Mouse (Mus musculus): ENCODE measurements at regions not wholly inside any gene's neighbourhood (a gene's known extent, or its start where the extent isn't known, plus 50 kb on each side); places are given as distances from the start of the nearest gene placed in this dataset.
A peak's percentile ranks its signal among the peaks of the same experiment; 100 is the strongest.

- H3K27ac ChIP-seq (replicated peaks), result peak overlapping the region; percentile 19
- H3K27me3 ChIP-seq (replicated peaks; ENCODE audit: low read depth, poor library complexity, severe bottlenecking), result no peaks in the 10 kb centered on the region
- no peaks in the 10 kb centered on the region for H3K36me3 ChIP-seq (replicated peaks)
- peak; percentile 68 for DNase-seq (ENCODE audit: low spot score)
- WGBS, result 1% methylated on average over 4 of the region's 4 CpGs
- H3K9me3 ChIP-seq, result no peaks in the 10 kb centered on the region
- peaks cover 12% of the 10 kb centered on the region for H3K4me1 ChIP-seq
- no peak overlapping the region for H3K4me3 ChIP-seq
Observed at GRCm38 (mm10) chr14:105432670-105433069, 174.3 kb downstream of the Ndfip2 start.

DNA sequence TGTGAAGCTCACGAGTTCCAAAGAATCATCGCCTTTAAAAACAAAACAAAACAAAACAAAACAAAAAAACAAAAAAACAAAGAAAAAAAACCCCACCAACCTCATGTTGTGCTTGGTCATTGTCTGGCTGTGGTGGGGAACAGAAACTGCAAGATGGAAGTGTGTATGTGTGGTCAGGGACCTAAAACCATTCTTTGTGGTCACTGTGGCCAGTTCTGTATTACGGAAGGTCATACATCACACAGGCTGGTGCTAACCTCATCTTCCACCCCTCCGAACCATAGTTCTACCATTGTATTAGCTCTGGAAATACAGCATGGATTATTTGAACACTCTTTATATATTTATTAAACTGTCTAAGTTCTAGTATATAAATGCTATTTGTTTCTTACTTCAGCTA, 173.2 kb downstream of the Ndfip2 start:
- no peak for DNase-seq (ENCODE audit: low spot score)
- Histone ChIP-seq H3K27ac (replicated peaks) (no peak overlapping the region), H3K36me3 (replicated peaks) (no peaks in the 10 kb centered on the region), H3K27me3 (replicated peaks; ENCODE audit: low read depth, poor library complexity, severe bottlenecking) (peaks cover 2% of the 10 kb centered on the region), H3K4me3 (no peak overlapping the region), H3K9me3 (no peaks in the 10 kb centered on the region), H3K4me1 (peaks cover 23% of the 10 kb centered on the region)
- WGBS, result 91% methylated on average over 4 of the region's 4 CpGs

DNA sequence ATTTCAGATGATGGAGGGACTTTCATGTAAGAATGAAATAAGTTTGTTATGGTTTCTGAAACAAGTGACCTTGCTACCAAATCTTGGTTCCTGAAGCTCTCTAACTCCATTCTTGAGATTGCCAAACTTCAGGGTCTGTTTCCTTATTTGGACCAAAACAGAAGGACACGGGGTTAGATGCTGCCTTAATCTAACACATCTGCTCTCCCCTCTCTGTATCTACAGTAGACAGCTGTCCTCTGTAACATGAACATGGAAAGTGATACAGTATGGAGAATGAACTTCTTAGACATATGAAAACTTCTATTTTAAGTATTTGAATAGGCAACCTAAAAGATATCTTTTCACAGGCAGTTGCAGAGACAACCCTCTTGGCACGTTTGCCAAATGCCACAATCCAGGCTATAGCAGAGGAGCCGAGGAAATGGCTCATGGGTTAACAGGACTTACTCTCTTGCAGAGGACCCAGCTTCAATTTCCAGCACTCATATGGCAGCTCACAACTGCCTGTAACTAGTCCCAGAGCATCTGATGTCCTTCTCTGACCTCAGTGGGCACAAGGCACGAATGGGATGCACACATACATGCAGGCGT, 171.4 kb downstream of the Ndfip2 start:
- Histone ChIP-seq H3K4me3 (no peak overlapping the region), H3K36me3 (replicated peaks) (no peaks in the 10 kb centered on the region), H3K27me3 (replicated peaks; ENCODE audit: low read depth, poor library complexity, severe bottlenecking) (peaks cover 7% of the 10 kb centered on the region), H3K4me1 (peaks cover 25% of the 10 kb centered on the region), H3K9me3 (no peaks in the 10 kb centered on the region), H3K27ac (replicated peaks) (no peak overlapping the region)
- 77% methylated on average over 5 of the region's 5 CpGs for WGBS
- no peak for DNase-seq (ENCODE audit: low spot score)

- Histone ChIP-seq H3K27ac (replicated peaks) (peak overlapping the region; percentile 57), H3K4me3 (no peak overlapping the region), H3K4me1 (peaks cover 18% of the 10 kb centered on the region), H3K27me3 (replicated peaks; ENCODE audit: low read depth, poor library complexity, severe bottlenecking) (peaks cover 7% of the 10 kb centered on the region), H3K36me3 (replicated peaks) (no peaks in the 10 kb centered on the region), H3K9me3 (no peaks in the 10 kb centered on the region)
- DNase-seq (ENCODE audit: low spot score), result peak; percentile 27
- WGBS, result 43% methylated on average over 17 of the region's 17 CpGs
Observed at GRCm38 (mm10) chr14:105427474-105427901, 169.1 kb downstream of the Ndfip2 start.

DNA sequence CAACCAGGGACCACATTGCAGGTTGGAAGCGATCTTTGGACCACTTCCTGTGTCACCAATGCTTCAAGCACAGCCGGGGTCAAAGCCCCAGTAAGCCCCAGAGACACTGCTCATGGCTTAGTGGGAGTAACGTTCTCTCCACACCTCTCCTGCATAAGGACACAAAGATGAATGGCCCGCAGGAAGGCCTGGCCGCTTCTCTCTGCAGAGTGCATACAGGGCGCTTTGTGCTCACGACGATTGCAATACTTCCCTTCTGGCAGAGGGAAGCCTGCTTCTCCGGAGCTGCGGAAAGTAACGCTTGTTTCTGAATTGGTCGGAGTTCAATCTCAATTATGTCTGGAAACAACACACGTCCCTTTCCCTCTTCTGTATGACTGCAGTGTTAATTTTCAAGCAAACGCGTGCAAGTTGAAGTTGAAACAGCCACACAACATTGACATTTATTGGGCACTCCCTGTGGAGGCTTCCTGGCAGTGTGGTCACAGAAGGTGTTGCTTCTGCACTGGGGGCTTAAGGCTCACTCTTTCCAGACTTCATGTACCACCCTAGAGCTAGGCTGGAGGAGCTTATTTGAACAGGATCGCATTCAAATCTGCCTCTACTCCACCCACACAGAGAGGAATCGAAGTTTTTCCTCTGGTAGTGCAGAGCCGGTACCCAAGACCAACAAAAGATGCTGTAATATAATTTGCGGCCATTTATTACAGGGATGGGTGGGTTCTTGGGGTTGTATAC, 168.4 kb downstream of the Ndfip2 start:
- Histone ChIP-seq H3K27ac (replicated peaks) (no peak overlapping the region), H3K4me3 (no peak overlapping the region)
- WGBS, result 69% methylated on average over 19 of the region's 19 CpGs

DNA sequence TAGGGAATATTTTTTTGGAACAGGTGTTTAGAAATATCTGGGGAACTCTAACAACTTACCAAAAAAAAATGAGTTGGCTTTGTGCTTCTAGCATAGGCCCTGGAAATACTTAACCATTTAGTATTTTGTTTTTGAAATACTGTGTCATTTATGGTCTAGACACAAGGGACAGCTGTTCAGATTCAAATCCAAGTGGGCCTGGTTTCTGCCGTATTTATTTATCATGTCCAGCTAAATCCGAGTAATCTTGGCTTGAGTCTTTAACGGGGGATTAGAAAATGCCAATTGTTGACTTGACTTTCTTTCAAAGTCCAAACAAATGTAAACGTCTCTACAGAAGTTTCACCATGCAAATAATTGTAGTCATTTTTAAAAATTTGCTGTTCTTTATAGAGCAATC, 159.6 kb downstream of the Ndfip2 start:
- Histone ChIP-seq H3K9me3 (no peaks in the 10 kb centered on the region), H3K36me3 (replicated peaks) (no peaks in the 10 kb centered on the region), H3K4me1 (peaks cover 10% of the 10 kb centered on the region), H3K27me3 (replicated peaks; ENCODE audit: low read depth, poor library complexity, severe bottlenecking) (no peaks in the 10 kb centered on the region), H3K4me3 (no peak overlapping the region), H3K27ac (replicated peaks) (no peak overlapping the region)
- DNase-seq (ENCODE audit: low spot score), result no peak
- 67% methylated on average over 4 of the region's 4 CpGs for WGBS

More for the DNA sequence above, 168.4 kb downstream of the Ndfip2 start:
- peaks cover 7% of the 10 kb centered on the region for H3K27me3 ChIP-seq (replicated peaks; ENCODE audit: low read depth, poor library complexity, severe bottlenecking)
- no peaks in the 10 kb centered on the region for H3K9me3 ChIP-seq
- H3K36me3 ChIP-seq (replicated peaks), result no peaks in the 10 kb centered on the region
- peak; percentile 14 for DNase-seq (ENCODE audit: low spot score)
- peaks cover 15% of the 10 kb centered on the region for H3K4me1 ChIP-seq

DNA sequence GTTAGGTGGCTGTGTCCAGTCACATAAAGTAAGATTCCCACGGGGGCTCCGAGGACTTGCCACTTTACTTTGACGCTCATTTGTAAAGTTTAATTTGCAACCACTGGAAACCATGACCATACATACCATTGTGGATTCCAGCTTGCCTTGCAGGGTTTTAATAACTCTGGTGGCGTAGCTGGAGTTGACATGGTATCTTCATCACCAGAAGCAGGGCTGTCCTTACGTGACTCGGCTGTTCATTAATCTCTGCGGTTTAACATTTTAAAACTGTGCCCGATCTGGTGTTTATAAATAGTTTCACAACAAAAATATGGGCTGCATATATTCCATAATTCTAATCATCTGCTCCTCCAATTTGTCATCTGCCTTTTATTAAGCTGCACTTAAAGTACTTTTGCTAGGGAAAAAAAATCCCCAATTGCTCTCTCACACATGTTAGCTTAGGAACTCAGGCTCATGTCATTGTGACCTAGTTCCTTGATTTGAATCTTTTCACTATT, 159.1 kb downstream of the Ndfip2 start:
- Histone ChIP-seq H3K9me3 (no peaks in the 10 kb centered on the region), H3K4me1 (peaks cover 10% of the 10 kb centered on the region), H3K27ac (replicated peaks) (no peak overlapping the region), H3K27me3 (replicated peaks; ENCODE audit: low read depth, poor library complexity, severe bottlenecking) (no peaks in the 10 kb centered on the region), H3K4me3 (no peak overlapping the region), H3K36me3 (replicated peaks) (no peaks in the 10 kb centered on the region)
- WGBS, result 72% methylated on average over 8 of the region's 8 CpGs
- DNase-seq (ENCODE audit: low spot score), result no peak

- Histone ChIP-seq H3K27me3 (replicated peaks; ENCODE audit: low read depth, poor library complexity, severe bottlenecking) (no peaks in the 10 kb centered on the region), H3K27ac (replicated peaks) (no peak overlapping the region), H3K4me3 (no peak overlapping the region), H3K4me1 (peaks cover 10% of the 10 kb centered on the region), H3K9me3 (no peaks in the 10 kb centered on the region), H3K36me3 (replicated peaks) (no peaks in the 10 kb centered on the region)
- DNase-seq (ENCODE audit: low spot score), result no peak
- WGBS, result 59% methylated on average over 7 of the region's 7 CpGs
Observed at GRCm38 (mm10) chr14:105416964-105417363, 158.6 kb downstream of the Ndfip2 start.

GRCm38 (mm10) chr14:105404662-105405061, 146.3 kb downstream of the Ndfip2 start:
- Histone ChIP-seq H3K27ac (replicated peaks) (no peak overlapping the region), H3K4me1 (peaks cover 1% of the 10 kb centered on the region; the same call in 1 of the 2 replicates), H3K4me3 (no peak overlapping the region), H3K9me3 (no peaks in the 10 kb centered on the region), H3K27me3 (replicated peaks; ENCODE audit: low read depth, poor library complexity, severe bottlenecking) (no peaks in the 10 kb centered on the region), H3K36me3 (replicated peaks) (no peaks in the 10 kb centered on the region)
- WGBS, result 92% methylated on average over 2 of the region's 2 CpGs
- no peak for DNase-seq (ENCODE audit: low spot score)

GRCm38 (mm10) chr14:105404241-105404640, 145.9 kb downstream of the Ndfip2 start:
- Histone ChIP-seq H3K27ac (replicated peaks) (no peak overlapping the region), H3K36me3 (replicated peaks) (no peaks in the 10 kb centered on the region), H3K4me1 (peaks cover 6% of the 10 kb centered on the region; the same call in 1 of the 2 replicates), H3K9me3 (no peaks in the 10 kb centered on the region), H3K4me3 (no peak overlapping the region), H3K27me3 (replicated peaks; ENCODE audit: low read depth, poor library complexity, severe bottlenecking) (no peaks in the 10 kb centered on the region)
- no peak for DNase-seq (ENCODE audit: low spot score)
- 88% methylated on average over 6 of the region's 6 CpGs for WGBS

DNA sequence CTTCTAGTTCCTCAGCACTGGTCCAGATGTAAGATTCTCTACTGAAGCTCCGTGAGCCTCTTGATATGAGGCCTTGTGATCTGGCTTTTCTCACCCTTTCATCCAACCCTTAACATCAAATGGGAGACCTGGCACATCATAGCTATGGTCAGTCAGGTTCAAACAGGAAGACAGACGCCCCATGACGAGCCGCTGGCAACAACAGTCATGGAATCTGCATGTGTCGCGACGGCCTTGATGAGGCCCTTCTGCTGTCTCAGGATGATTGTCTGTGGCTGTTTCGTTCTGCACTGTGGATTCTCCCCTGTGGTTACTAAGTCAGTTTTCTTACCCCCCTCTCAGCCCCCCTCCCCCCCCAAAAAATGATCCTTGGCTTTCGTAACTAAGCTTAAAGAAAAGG, 144.9 kb downstream of the Ndfip2 start:
- H3K9me3 ChIP-seq, result no peaks in the 10 kb centered on the region
- H3K27ac ChIP-seq (replicated peaks), result no peak overlapping the region
- DNase-seq (ENCODE audit: low spot score), result no peak
- H3K4me3 ChIP-seq, result no peak overlapping the region
- 92% methylated on average over 9 of the region's 9 CpGs for WGBS
- no peaks in the 10 kb centered on the region for H3K27me3 ChIP-seq (replicated peaks; ENCODE audit: low read depth, poor library complexity, severe bottlenecking)
- H3K4me1 ChIP-seq, result peaks cover 15% of the 10 kb centered on the region
- H3K36me3 ChIP-seq (replicated peaks), result no peaks in the 10 kb centered on the region

DNA sequence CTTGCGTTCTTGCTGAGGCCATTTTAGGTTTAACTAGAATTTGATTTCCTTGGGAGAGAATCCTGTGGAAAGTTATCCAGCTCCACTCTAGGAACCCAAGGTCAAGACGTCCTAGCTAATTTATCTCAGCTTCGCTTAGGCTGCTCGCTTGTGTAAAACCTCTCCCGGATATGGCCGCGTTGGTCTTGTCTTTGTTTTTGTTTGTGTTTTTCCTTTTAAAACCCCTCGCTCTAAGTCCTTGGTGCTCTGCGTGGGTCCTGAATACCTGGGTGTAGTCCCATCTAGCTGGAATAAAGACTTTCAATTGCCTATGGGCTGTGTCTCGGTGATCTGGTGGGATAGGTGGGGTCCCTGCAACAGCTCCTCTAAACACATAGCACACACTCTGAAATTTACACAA, 144.2 kb downstream of the Ndfip2 start:
- 96% methylated on average over 10 of the region's 10 CpGs for WGBS
- Histone ChIP-seq H3K4me3 (no peak overlapping the region), H3K27me3 (replicated peaks; ENCODE audit: low read depth, poor library complexity, severe bottlenecking) (no peaks in the 10 kb centered on the region), H3K27ac (replicated peaks) (no peak overlapping the region), H3K36me3 (replicated peaks) (no peaks in the 10 kb centered on the region), H3K4me1 (peaks cover 22% of the 10 kb centered on the region), H3K9me3 (no peaks in the 10 kb centered on the region)
- no peak for DNase-seq (ENCODE audit: low spot score)

- H3K27ac ChIP-seq (replicated peaks), result peak overlapping the region; percentile 57
Observed at GRCm38 (mm10) chr14:105397467-105397866, 139.1 kb downstream of the Ndfip2 start.

More at GRCm38 (mm10) chr14:105397467-105397866, 139.1 kb downstream of the Ndfip2 start:
- DNase-seq (ENCODE audit: low spot score), result peak; percentile 81
- Histone ChIP-seq H3K4me1 (peaks cover 42% of the 10 kb centered on the region), H3K4me3 (no peak overlapping the region), H3K36me3 (replicated peaks) (no peaks in the 10 kb centered on the region), H3K9me3 (no peaks in the 10 kb centered on the region), H3K27me3 (replicated peaks; ENCODE audit: low read depth, poor library complexity, severe bottlenecking) (peaks cover 4% of the 10 kb centered on the region; the same call in 1 of the 2 replicates)
- WGBS, result 33% methylated on average over 8 of the region's 8 CpGs
